Mouse (Mus musculus) right cerebral cortex, postnatal 25 days (tissue): Measurements from ENCODE around the gene Olfr1389.
"Not testable (repeated sequence)": the region's sequence is repeated elsewhere in the genome, so short reads cannot be mapped to it uniquely, and the experiment has no call there.

ENCODE experiments used
- DNase-seq: peaks from one replicate; pipeline ENCODE4 v3.0.0; 2022

Gene Olfr1389

DNA sequence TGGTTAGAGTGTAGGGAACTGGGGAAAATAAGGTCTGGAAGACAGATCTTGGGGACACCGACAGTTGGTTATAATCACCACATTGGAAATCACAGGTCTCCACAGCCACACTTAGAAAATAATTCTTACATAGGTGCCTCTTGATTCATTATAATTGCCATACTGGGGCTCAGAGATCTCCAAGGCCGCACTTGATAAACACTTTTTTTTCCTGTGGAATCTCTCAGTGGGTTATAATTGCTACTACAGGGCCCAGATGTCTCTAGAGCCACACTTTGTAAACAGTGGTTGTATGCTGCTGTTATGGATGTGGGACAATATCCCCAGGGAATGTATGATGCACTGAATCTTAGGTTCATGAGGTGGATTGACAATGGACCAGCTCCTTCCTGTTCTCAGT, at the start of gene Olfr1389:
Gene Olfr1389 (plus strand): TSS at position 301 of the 400 bp plus-strand sequence.
- no peak for DNase-seq

DNA sequence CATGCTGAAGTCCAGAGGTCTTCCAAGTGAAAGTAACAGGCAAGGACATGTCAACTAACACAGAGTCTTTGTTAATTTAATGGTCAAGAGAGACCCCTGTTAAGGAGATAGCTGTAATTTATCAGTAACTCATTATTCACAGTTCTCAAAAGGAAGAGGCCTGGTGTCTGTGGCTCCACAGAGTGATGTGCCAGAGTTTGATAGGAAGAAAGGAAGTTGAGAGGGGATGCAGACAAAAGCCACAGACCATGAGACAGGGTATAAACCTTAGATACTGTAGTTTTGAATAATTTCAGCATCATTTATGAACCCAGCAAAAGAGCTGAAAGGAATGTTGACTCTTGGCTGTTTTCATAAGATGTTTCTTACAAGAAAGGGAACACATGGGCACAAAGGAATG, 39.7 kb upstream of the Olfr1389 start:
- DNase-seq, result no peak

DNA sequence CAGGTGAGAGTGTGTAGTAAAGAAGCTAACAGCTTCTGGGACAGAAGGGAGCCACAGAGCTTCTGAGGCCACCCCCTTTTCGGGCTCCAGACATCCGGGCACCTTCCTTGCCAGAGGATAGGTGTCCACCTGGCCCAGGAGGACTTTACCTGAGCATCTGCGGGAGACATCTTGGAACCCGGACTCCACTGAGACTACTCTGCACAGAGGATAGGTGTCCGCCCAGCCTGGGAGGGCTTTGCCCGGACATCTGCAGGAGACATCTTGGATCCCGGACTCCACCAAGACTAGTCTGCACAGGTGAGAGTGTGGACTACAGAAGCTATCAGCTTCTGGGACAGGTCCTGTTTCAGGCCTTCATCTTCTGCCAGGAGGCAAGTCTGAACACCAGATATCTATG, 36.7 kb upstream of the Olfr1389 start:
- DNase-seq, result not testable (repeated sequence)

DNA sequence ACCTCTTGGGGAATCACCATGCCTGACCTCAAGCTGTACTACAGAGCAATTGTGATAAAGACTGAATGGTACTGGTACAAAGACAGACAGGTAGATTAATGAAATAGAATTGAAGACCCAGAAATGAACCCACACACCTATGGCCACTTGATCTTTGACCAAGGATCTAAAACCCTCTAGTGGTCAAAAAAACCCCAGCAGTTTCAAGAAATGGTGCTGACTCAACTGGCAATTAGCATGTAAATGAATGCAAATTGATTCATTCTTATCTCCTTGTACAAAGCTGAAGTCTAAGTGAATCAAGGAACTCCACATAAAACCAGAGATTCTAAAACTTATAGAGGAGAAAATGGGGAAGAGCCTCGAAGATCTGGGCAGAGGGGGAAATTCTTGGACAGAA, 30.2 kb upstream of the Olfr1389 start:
- DNase-seq, result not testable (repeated sequence)

DNA sequence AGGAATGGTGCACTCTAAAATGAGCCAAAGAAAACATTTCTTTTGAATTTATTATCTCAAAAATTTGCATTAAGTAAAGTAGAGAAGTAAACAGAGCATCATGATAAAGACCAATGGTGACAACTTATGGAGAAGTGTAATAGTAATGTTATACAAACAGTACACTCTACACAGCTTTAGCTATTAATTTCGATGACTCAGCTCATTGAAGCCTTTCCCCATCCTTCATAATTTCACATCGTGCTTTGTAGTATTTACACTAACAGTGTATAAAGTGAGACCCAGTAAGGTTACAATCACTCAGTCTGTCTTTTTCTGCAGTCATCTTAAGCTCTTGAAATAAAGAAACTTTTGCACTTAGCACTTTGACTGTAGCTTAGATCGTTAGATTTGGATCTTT, 16.1 kb upstream of the Olfr1389 start:
- no peak for DNase-seq

DNA sequence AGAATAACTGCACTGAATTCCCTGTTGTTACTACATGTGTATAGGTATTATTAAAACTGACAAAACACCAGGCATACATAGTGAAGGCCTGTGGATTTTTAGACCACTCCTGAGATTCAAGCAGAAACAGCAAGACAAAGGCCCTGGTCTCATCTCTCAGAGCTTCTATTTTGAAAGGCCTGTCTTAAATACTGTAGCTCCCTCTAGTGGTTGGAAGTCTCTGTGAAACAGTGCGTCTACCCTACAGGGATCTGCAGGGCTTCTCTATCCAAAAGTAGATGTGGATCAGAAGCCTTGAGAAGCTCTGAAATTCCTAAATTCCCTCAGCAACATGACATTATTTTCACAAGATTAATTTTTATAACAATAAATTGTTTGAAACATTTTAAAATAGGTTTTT, 12.3 kb upstream of the Olfr1389 start:
- DNase-seq, result no peak

DNA sequence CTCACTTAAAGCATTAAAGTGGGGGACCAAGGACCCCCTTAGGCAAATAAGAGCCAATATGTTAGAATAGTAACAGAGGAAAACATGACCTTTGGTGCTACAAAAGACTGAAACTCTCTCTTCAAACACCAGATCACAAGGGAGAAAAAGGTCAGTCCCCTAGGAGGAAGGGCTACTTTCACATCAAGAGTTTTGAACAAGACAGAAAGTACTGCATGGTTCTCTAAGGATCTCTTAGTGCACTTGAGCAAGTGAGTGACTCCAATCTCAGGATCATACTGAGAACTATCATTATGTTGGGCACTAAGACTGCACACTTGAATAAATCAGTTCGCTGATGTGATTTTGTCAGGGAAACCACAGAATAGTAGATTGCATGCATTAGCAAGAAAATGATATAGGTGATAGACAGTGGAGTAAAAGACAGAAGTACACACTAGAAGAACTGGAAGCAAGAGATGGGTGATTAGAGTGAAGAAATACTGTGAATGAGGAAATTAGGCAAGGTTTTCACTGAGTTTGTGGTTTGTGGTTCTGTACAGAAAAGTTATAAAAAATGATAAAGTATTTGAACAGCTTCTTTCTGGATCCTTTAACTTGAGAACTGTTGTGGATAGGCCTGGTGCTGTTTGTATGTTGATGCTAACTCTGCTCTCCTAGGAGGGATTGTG, 2.5 kb downstream of the Olfr1389 start:
- no peak for DNase-seq

DNA sequence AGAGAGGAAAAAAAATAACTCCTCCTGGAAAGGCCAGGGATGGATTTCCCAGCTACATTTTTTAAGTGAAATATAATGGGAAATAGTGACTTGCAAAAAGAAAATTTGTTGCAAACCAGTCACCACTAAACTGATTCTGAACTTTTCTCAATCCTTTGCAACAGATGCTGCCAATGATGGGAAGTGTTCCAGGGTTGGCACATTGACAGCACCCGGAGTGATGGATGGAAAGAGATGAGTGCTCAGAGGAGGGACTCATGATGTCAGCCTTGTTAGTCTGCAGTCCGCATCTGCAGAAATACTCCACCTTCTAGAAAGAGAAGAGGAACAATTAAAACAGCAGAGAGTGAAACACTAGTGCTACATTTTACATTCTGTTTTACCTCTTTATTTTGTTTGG, 6.8 kb downstream of the Olfr1389 start:
- DNase-seq, result no peak

DNA sequence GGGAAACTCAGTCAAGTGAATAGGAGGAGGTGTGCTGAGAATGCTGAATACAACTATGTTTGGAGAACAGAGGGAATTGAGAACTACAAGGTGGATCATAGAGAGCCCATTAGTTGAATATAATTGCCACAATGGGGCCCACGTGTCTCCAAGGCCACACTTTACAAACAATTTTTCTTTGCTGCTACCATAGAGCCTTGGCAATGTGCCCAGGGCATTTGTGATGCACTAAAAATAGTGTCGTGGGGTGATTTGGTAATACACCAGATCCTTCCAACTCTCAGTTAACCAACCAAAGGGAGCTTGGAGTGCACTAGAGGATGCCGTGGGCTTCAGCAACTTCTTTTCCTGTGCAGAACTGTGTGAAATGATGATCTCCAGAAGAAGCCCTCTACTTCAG, 13.5 kb downstream of the Olfr1389 start, which contains the start of gene Olfr1388:
Gene Olfr1388 (plus strand): TSS at position 214 of the 400 bp plus-strand sequence.
- DNase-seq, result no peak

DNA sequence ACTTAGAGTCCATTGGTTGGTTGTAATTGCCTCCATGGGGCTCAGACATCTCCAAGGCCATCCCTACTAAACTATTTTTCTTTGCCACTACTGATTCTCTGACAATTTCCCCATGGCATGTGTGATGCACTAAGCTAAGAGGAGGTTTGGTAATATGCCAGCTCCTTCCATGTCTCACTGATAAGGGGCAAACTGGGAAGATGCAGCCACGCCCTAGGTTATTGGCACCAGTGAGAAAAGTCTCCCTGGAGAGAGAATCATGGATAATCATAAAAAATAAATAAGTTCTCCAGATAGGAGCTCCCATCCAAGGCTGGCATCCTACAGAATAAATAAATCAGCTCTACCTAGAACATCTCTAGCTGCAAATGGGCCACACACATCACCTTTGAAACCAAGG, 32.2 kb downstream of the Olfr1389 start, which contains the start of gene Olfr1387:
Gene Olfr1387 (plus strand): TSS at position 301 of the 400 bp plus-strand sequence.
- DNase-seq, result no peak

DNA sequence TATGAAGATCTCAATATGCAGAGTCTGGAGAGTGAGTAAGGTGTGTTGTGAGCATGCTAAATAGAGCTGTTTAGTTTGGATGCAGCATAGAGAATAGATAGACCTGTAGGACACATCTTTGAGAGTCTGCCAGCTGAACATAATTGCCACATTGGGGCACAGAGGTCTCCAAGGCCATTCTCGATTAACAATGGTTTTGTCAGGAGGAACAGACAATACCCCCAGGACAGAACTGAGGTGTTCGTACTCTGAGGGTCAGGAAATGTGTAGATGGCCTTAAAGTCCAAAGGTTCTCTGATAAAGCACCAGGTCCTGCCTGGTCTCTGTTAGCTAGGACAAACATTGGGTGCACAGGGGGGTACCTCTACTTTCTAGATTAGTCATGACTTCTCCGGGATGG, 41.9 kb downstream of the Olfr1389 start, which contains the start of gene Olfr1386:
Gene Olfr1386 (plus strand): TSS at position 301 of the 400 bp plus-strand sequence.
- not testable (repeated sequence) for DNase-seq
